Mouse (Mus musculus) forebrain, embryonic 15.5 days (tissue): ENCODE data around the gene Tradd. TPM values are rescaled to one million over a fixed set of nuclear protein-coding genes. Genes with fewer than 3 reads are reported as not detected.
"Not testable (repeated sequence)": the region's sequence is repeated elsewhere in the genome, so short reads cannot be mapped to it uniquely, and the experiment has no call there.

ENCODE experiments used
- ATAC-seq: fragments of 200-750 bp; cut with Nextera tagmentation; replicated peaks from 2 replicates; pipeline ENCODE4 v1.8.0; 2017; ENCODE audit warnings: mild to moderate bottlenecking, moderate TSS enrichment, moderate library complexity
- H3K27ac ChIP-seq: fragments of 300-500 bp; sonication (generic); replicated peaks from 2 replicates; pipeline ENCODE4 v1.5.1; 2015; ENCODE audit warnings: mild to moderate bottlenecking, inconsistent platforms
- H3K27me3 ChIP-seq: fragments of 300-500 bp; sonication (generic); 2 replicates; pipeline ENCODE4 v1.6.1; 2015; ENCODE audit warnings: inconsistent platforms
- H3K36me3 ChIP-seq: fragments of 300-500 bp; sonication (generic); 2 replicates; pipeline ENCODE4 v1.6.1; 2015; ENCODE audit warnings: mild to moderate bottlenecking, inconsistent platforms
- H3K4me1 ChIP-seq: fragments of 300-500 bp; sonication (generic); 2 replicates; pipeline ENCODE4 v1.6.1; 2015; ENCODE audit warnings: inconsistent platforms
- H3K4me2 ChIP-seq: fragments of 300-500 bp; sonication (generic); replicated peaks from 2 replicates; pipeline ENCODE4 v1.6.1; 2015; ENCODE audit warnings: mild to moderate bottlenecking, inconsistent platforms
- H3K4me3 ChIP-seq: fragments of 300-500 bp; sonication (generic); 2 replicates; pipeline ENCODE4 v1.5.1; 2015; ENCODE audit warnings: mild to moderate bottlenecking, inconsistent platforms
- H3K9ac ChIP-seq: fragments of 300-500 bp; sonication (generic); replicated peaks from 2 replicates; pipeline ENCODE4 v1.6.1; 2015; ENCODE audit warnings: mild to moderate bottlenecking, inconsistent platforms
- H3K9me3 ChIP-seq: fragments of 300-500 bp; sonication (generic); 2 replicates; pipeline ENCODE4 v1.6.1; 2016; ENCODE audit warnings: inconsistent platforms
- WGBS: fragments of 180-500 bp; shearing (Covaris S2); methylation state at CpG from one replicate; pipeline ENCODE4 v1.1.7; 2015; ENCODE audit warnings: mixed read lengths; 5-methylcytosine and 5-hydroxymethylcytosine counted together
- polyA plus RNA-seq: library from polyadenylated mRNA; unstranded; fragments of >200 nt; fragmentation: Nextera tagmentation; extraction: Ambion mirVana; gene quantifications from 2 replicates; pipeline ENCODE4 v1.2.1, GENCODE M21; 2015

The Tradd gene
- polyA plus RNA-seq, 1 experiment from 2014 or later = 23.7 TPM

- Histone ChIP-seq H3K9me3 (no peaks in the 10 kb centered on the region), H3K4me2 (no peak overlapping the region), H3K27ac (no peak overlapping the region), H3K36me3 (peaks cover 41% of the 10 kb centered on the region), H3K4me1 (peaks cover 14% of the 10 kb centered on the region), H3K4me3 (no peak overlapping the region), H3K9ac (no peak overlapping the region), H3K27me3 (peaks cover 18% of the 10 kb centered on the region)
- no peak for ATAC-seq
- WGBS = 88% methylated on average over 10 of the region's 10 CpGs
Observed at GRCm38 (mm10) chr8:105252680-105253537, 11.5 kb downstream of the Tradd start.

GRCm38 (mm10) chr8:105251954-105252353 is 12.5 kb downstream of the Tradd start:
- 93% methylated on average over 6 of the region's 6 CpGs for WGBS
- Histone ChIP-seq H3K27me3 (peaks cover 17% of the 10 kb centered on the region), H3K4me2 (no peak overlapping the region), H3K9ac (no peak overlapping the region), H3K9me3 (no peaks in the 10 kb centered on the region), H3K27ac (no peak overlapping the region), H3K4me3 (no peak overlapping the region), H3K4me1 (peaks cover 14% of the 10 kb centered on the region), H3K36me3 (peaks cover 44% of the 10 kb centered on the region)
- ATAC-seq = no peak

GRCm38 (mm10) chr8:105241016-105241415 is 23.4 kb downstream of the Tradd start:
- Histone ChIP-seq H3K4me3 (no peak overlapping the region), H3K4me2 (no peak overlapping the region), H3K36me3 (peaks cover 37% of the 10 kb centered on the region), H3K4me1 (no peaks in the 10 kb centered on the region), H3K27ac (no peak overlapping the region), H3K9me3 (no peaks in the 10 kb centered on the region), H3K9ac (no peak overlapping the region), H3K27me3 (no peaks in the 10 kb centered on the region)
- no peak for ATAC-seq
- WGBS = 98% methylated on average over 7 of the region's 7 CpGs

- no peak for ATAC-seq
- peaks cover 42% of the 10 kb centered on the region for H3K36me3 ChIP-seq
- no peak overlapping the region for H3K4me3 ChIP-seq
- WGBS = 90% methylated on average over 14 of the region's 14 CpGs
- H3K9me3 ChIP-seq = no peaks in the 10 kb centered on the region
- H3K4me2 ChIP-seq = no peak overlapping the region
- H3K9ac ChIP-seq = no peak overlapping the region
- no peaks in the 10 kb centered on the region for H3K4me1 ChIP-seq
- H3K27me3 ChIP-seq = no peaks in the 10 kb centered on the region
- no peak overlapping the region for H3K27ac ChIP-seq
Observed at GRCm38 (mm10) chr8:105237442-105238142, 26.8 kb downstream of the Tradd start.

GRCm38 (mm10) chr8:105235206-105235605 is 29.2 kb downstream of the Tradd start:
- WGBS = 91% methylated on average over 1 of the region's 1 CpGs
- peaks cover 27% of the 10 kb centered on the region for H3K36me3 ChIP-seq
- no peaks in the 10 kb centered on the region for H3K9me3 ChIP-seq
- no peak overlapping the region for H3K9ac ChIP-seq
- H3K27ac ChIP-seq = no peak overlapping the region
- no peaks in the 10 kb centered on the region for H3K4me1 ChIP-seq
- H3K4me2 ChIP-seq = no peak overlapping the region
- no peak overlapping the region for H3K4me3 ChIP-seq
- no peaks in the 10 kb centered on the region for H3K27me3 ChIP-seq
- ATAC-seq = no peak

GRCm38 (mm10) chr8:105233126-105233935 is 31.1 kb downstream of the Tradd start:
- WGBS = 70% methylated on average over 1 of the region's 1 CpGs
- Histone ChIP-seq H3K4me3 (no peak overlapping the region), H3K4me1 (no peaks in the 10 kb centered on the region), H3K27me3 (no peaks in the 10 kb centered on the region), H3K9ac (no peak overlapping the region), H3K9me3 (no peaks in the 10 kb centered on the region), H3K4me2 (no peak overlapping the region), H3K36me3 (peaks cover 12% of the 10 kb centered on the region), H3K27ac (no peak overlapping the region)
- ATAC-seq = no peak

- not testable (repeated sequence) for H3K9ac ChIP-seq, H3K4me1 ChIP-seq, H3K9me3 ChIP-seq, H3K4me3 ChIP-seq, ATAC-seq, H3K27me3 ChIP-seq, H3K27ac ChIP-seq, H3K4me2 ChIP-seq
- H3K36me3 ChIP-seq = peaks cover 12% of the 10 kb centered on the region
- 94% methylated on average over 4 of the region's 4 CpGs for WGBS
Observed at GRCm38 (mm10) chr8:105232321-105232693, 32.1 kb downstream of the Tradd start.

- ATAC-seq = no peak
- no peaks in the 10 kb centered on the region for H3K9me3 ChIP-seq
- no peak overlapping the region for H3K4me3 ChIP-seq
- no peak overlapping the region for H3K9ac ChIP-seq
- H3K27me3 ChIP-seq = no peaks in the 10 kb centered on the region
- no peak overlapping the region for H3K27ac ChIP-seq
- H3K36me3 ChIP-seq = peaks cover 12% of the 10 kb centered on the region
- H3K4me1 ChIP-seq = peaks cover 6% of the 10 kb centered on the region
- WGBS = 88% methylated on average over 12 of the region's 12 CpGs
- H3K4me2 ChIP-seq = no peak overlapping the region
Observed at GRCm38 (mm10) chr8:105231503-105232320, 32.7 kb downstream of the Tradd start.

GRCm38 (mm10) chr8:105225917-105226316 is 38.5 kb downstream of the Tradd start:
- H3K27me3 ChIP-seq = no peaks in the 10 kb centered on the region
- H3K4me3 ChIP-seq = peak overlapping the region; percentile 98
- no peak overlapping the region for H3K27ac ChIP-seq
- 28% methylated on average over 6 of the region's 6 CpGs for WGBS
- no peaks in the 10 kb centered on the region for H3K36me3 ChIP-seq
- peaks cover 23% of the 10 kb centered on the region for H3K4me1 ChIP-seq
- peak overlapping the region; percentile 78 for H3K4me2 ChIP-seq
- ATAC-seq = no peak
- H3K9me3 ChIP-seq = no peaks in the 10 kb centered on the region
- H3K9ac ChIP-seq = peak overlapping the region; percentile 94

- ATAC-seq = no peak
- no peaks in the 10 kb centered on the region for H3K27me3 ChIP-seq
- H3K9me3 ChIP-seq = no peaks in the 10 kb centered on the region
- peak overlapping the region; percentile 78 for H3K4me2 ChIP-seq
- WGBS = under 1% methylated on average over 27 of the region's 27 CpGs
- peaks cover 23% of the 10 kb centered on the region for H3K4me1 ChIP-seq
- H3K4me3 ChIP-seq = peak overlapping the region; percentile 98
- H3K27ac ChIP-seq = peak overlapping the region; percentile 75
- H3K36me3 ChIP-seq = no peaks in the 10 kb centered on the region
- peak overlapping the region; percentile 94 for H3K9ac ChIP-seq
Observed at GRCm38 (mm10) chr8:105225272-105225593, 39.2 kb downstream of the Tradd start.

GRCm38 (mm10) chr8:105224413-105225271 is 39.8 kb downstream of the Tradd start, which contains the start of gene D230025D16Rik:
Gene D230025D16Rik, plus strand, starts transcription at chr8:105225145.
- Histone ChIP-seq H3K36me3 (no peaks in the 10 kb centered on the region), H3K4me3 (peak within 1 kb of the TSS; percentile 98), H3K4me1 (peaks cover 23% of the 10 kb centered on the region), H3K27me3 (no peaks in the 10 kb centered on the region), H3K4me2 (peak within 1 kb of the TSS; percentile 78), H3K9me3 (no peaks in the 10 kb centered on the region), H3K27ac (peak within 1 kb of the TSS; percentile 75), H3K9ac (peak within 1 kb of the TSS; percentile 94)
- ATAC-seq = peak; percentile 96
- WGBS = 1% methylated on average over 34 of the region's 34 CpGs
